Mouse (Mus musculus) erythroid progenitor cell, adult 5-6 weeks (primary cell): Measurements from ENCODE around the gene Txndc12. TPM values are rescaled to one million over a fixed set of nuclear protein-coding genes. Genes with fewer than 3 reads are reported as not detected.

Source experiments
- ATAC-seq: replicated peaks from 2 replicates; pipeline ENCODE4 v1.8.0; 2016; ENCODE audit warnings: moderate number of reproducible peaks, mild to moderate bottlenecking, moderate TSS enrichment, inconsistent platforms; ENCODE audit not compliant: poor library complexity, low FRiP score, severe bottlenecking
- total RNA-seq, 2 experiments: library from RNA; stranded (forward) in 1 of 2; stranded (reverse) in 1 of 2; fragments of 150-400 nt in 1 of 2; fragments of 186-747, 209-891 nt in 1 of 2; gene quantifications; 2 replicates each; pipeline versions ENCODE4 v1.2.3 to v1.2.4; 2015 to 2017; ENCODE audit warnings: low replicate concordance in 2 of 2

The Txndc12 gene
- total RNA-seq, 2 experiments from 2014 or later: 7.9 to 13.8 TPM

- ATAC-seq: no peak
These were observed 75.5 kb downstream of the Txndc12 start for GRCm38 (mm10) chr4:108909872-108910425.

Other genes starting within 250 kb of the Txndc12 start
- gene Cc2d1b, start 214.7 kb upstream of the Txndc12 start, total RNA-seq (2015; ENCODE audit: low replicate concordance): 1.3 and 6.8 TPM in 2 replicates
- gene Cc2d1b, start 214.7 kb upstream of the Txndc12 start, total RNA-seq (2017; ENCODE audit: low replicate concordance): 13.6 and 21.1 TPM in 2 replicates
- not detected in 2 replicates for gene 3110021N24Rik, start 115.0 kb upstream of the Txndc12 start, total RNA-seq (2015; ENCODE audit: low replicate concordance)
- not detected in 2 replicates for gene 3110021N24Rik, start 115.0 kb upstream of the Txndc12 start, total RNA-seq (2017; ENCODE audit: low replicate concordance)
- 1.8 TPM in 1 of 2 replicates, not detected in the other for gene Zfyve9, start 53.8 kb upstream of the Txndc12 start, total RNA-seq (2015; ENCODE audit: low replicate concordance)
- gene Zfyve9, start 53.8 kb upstream of the Txndc12 start, total RNA-seq (2017; ENCODE audit: low replicate concordance): 0.08 and 1.2 TPM in 2 replicates
- gene Btf3l4, start 987 bp upstream of the Txndc12 start, total RNA-seq (2015; ENCODE audit: low replicate concordance): 33.5 and 49.7 TPM in 2 replicates
- 30.3 and 36.5 TPM in 2 replicates for gene Btf3l4, start 987 bp upstream of the Txndc12 start, total RNA-seq (2017; ENCODE audit: low replicate concordance)
- gene Kti12, start 13.2 kb downstream of the Txndc12 start, total RNA-seq (2015; ENCODE audit: low replicate concordance): 8.4 and 17.7 TPM in 2 replicates
- 2.6 and 4.4 TPM in 2 replicates for gene Kti12, start 13.2 kb downstream of the Txndc12 start, total RNA-seq (2017; ENCODE audit: low replicate concordance)
- not detected in 2 replicates for gene A730015C16Rik, start 14.0 kb downstream of the Txndc12 start, total RNA-seq (2015; ENCODE audit: low replicate concordance)
- gene A730015C16Rik, start 14.0 kb downstream of the Txndc12 start, total RNA-seq (2017; ENCODE audit: low replicate concordance): 0.51 TPM in 1 of 2 replicates, not detected in the other
- gene Rab3b, start 44.5 kb downstream of the Txndc12 start, total RNA-seq (2015; ENCODE audit: low replicate concordance): not detected in 2 replicates
- gene Rab3b, start 44.5 kb downstream of the Txndc12 start, total RNA-seq (2017; ENCODE audit: low replicate concordance): not detected in 2 replicates
- 207 and 431 TPM in 2 replicates for gene Nrd1, start 166.1 kb downstream of the Txndc12 start, total RNA-seq (2015; ENCODE audit: low replicate concordance)
- 190 and 209 TPM in 2 replicates for gene Nrd1, start 166.1 kb downstream of the Txndc12 start, total RNA-seq (2017; ENCODE audit: low replicate concordance)